Mouse (Mus musculus) stomach, embryonic 14.5 days (tissue): ENCODE data around the gene Rpp25l. TPM values are rescaled to one million over a fixed set of nuclear protein-coding genes. Genes with fewer than 3 reads are reported as not detected.
"Not testable (repeated sequence)": the region's sequence is repeated elsewhere in the genome, so short reads cannot be mapped to it uniquely, and the experiment has no call there.

Experiments used
- ATAC-seq: fragments of 200-750 bp; cut with Nextera tagmentation; 2 replicates; pipeline ENCODE4 v1.8.0; 2017; ENCODE audit warnings: low read depth, moderate TSS enrichment; ENCODE audit not compliant: insufficient number of reproducible peaks, insufficient read depth, low FRiP score
- H3K27ac ChIP-seq: fragments of 300-500 bp; sonication (generic); 2 replicates; pipeline ENCODE4 v1.5.1; 2014; ENCODE audit warnings: mild to moderate bottlenecking, low read length, moderate library complexity, mixed read lengths
- H3K27me3 ChIP-seq: fragments of 300-500 bp; sonication (generic); 2 replicates; pipeline ENCODE4 v1.6.1; 2014; ENCODE audit warnings: low read length, control low read depth, mixed read lengths; ENCODE audit not compliant: control insufficient read depth, insufficient read depth
- H3K36me3 ChIP-seq: fragments of 300-500 bp; sonication (generic); 2 replicates; pipeline ENCODE4 v1.6.1; 2014; ENCODE audit warnings: mild to moderate bottlenecking, control low read depth, low read length, moderate library complexity, mixed read lengths; ENCODE audit not compliant: control insufficient read depth, insufficient read depth
- H3K4me1 ChIP-seq: fragments of 300-500 bp; sonication (generic); 2 replicates; pipeline ENCODE4 v1.6.1; 2014; ENCODE audit warnings: low read length, control low read depth, mixed read lengths; ENCODE audit not compliant: control insufficient read depth, insufficient read depth
- H3K4me2 ChIP-seq: fragments of 300-500 bp; sonication (generic); replicated peaks from 2 replicates; pipeline ENCODE4 v1.6.1; 2014; ENCODE audit warnings: low read depth, low read length, control low read depth
- H3K4me3 ChIP-seq: fragments of 300-500 bp; sonication (generic); 2 replicates; pipeline ENCODE4 v1.5.1; 2014; ENCODE audit warnings: low read depth, low read length, control low read depth
- H3K9ac ChIP-seq: fragments of 300-500 bp; sonication (generic); replicated peaks from 2 replicates; pipeline ENCODE4 v1.6.1; 2014; ENCODE audit warnings: low read depth, mild to moderate bottlenecking, control low read depth, low read length, moderate library complexity, mixed read lengths
- H3K9me3 ChIP-seq: fragments of 300-500 bp; sonication (generic); 2 replicates; pipeline ENCODE4 v1.6.1; 2016; ENCODE audit warnings: low read depth, low read length, control low read depth; ENCODE audit not compliant: control insufficient read depth
- WGBS: fragments of 180-500 bp; shearing (Covaris S2); extraction: QIAGEN DNeasy Blood & Tissue Kit; methylation state at CpG from one replicate; pipeline ENCODE4 v1.1.7; 2014; 5-methylcytosine and 5-hydroxymethylcytosine counted together
- polyA plus RNA-seq: library from polyadenylated mRNA; unstranded; fragments of >200 nt; fragmentation: Nextera tagmentation; extraction: Ambion mirVana; gene quantifications from 2 replicates; pipeline ENCODE4 v1.2.1, GENCODE M21; 2014

Rpp25l gene
- 65.3 and 71.5 TPM in 2 replicates for polyA plus RNA-seq

GRCm38 (mm10) chr4:41713197-41714067 is at the start of gene Rpp25l:
Gene Rpp25l, minus strand, starts transcription at chr4:41713534.
- Histone ChIP-seq H3K9me3 (no peaks in the 10 kb centered on the region), H3K4me2 (peak within 1 kb of the TSS; percentile 91), H3K27ac (peak within 1 kb of the TSS; percentile 59; the same call in 1 of the 2 replicates), H3K4me3 (peak within 1 kb of the TSS; percentile 80), H3K36me3 (peaks cover 29% of the 10 kb centered on the region), H3K4me1 (peaks cover 10% of the 10 kb centered on the region; the same call in 1 of the 2 replicates), H3K9ac (peak within 1 kb of the TSS; percentile 86), H3K27me3 (no peaks in the 10 kb centered on the region)
- ATAC-seq: peak; percentile 73; the same call in 1 of the 2 replicates
- WGBS: under 1% methylated on average over 61 of the region's 61 CpGs

- H3K27me3 ChIP-seq, H3K9me3 ChIP-seq, H3K36me3 ChIP-seq, H3K9ac ChIP-seq: not testable (repeated sequence)
- H3K4me2 ChIP-seq: peak overlapping the region; percentile 79
- H3K27ac ChIP-seq: peak overlapping the region; percentile 91; the same call in 1 of the 2 replicates
- H3K4me3 ChIP-seq: peak overlapping the region; percentile 52
- 30% methylated on average over 8 of the region's 8 CpGs for WGBS
- H3K4me1 ChIP-seq: peaks cover 29% of the 10 kb centered on the region
- 0 out of 2 replicates have a peak, but pooled peaks have one; percentile 16 for ATAC-seq
Measured at GRCm38 (mm10) chr4:41762688-41763114, 49.4 kb upstream of the Rpp25l start.

- H3K4me3 ChIP-seq: peak overlapping the region; percentile 52
- H3K27ac ChIP-seq: peak overlapping the region; percentile 91
- peak; percentile 68 for ATAC-seq
- no peak overlapping the region; the same call in 1 of the 2 replicates for H3K9ac ChIP-seq
- H3K9me3 ChIP-seq: no peaks in the 10 kb centered on the region
- H3K4me1 ChIP-seq: peaks cover 29% of the 10 kb centered on the region
- peak overlapping the region; percentile 79 for H3K4me2 ChIP-seq
- no peaks in the 10 kb centered on the region; the same call in none of the 2 replicates for H3K36me3 ChIP-seq
- 38% methylated on average over 8 of the region's 8 CpGs for whole genome bisulfite sequencing
- H3K27me3 ChIP-seq: no peaks in the 10 kb centered on the region
Measured at GRCm38 (mm10) chr4:41762099-41762687, 48.9 kb upstream of the Rpp25l start.

GRCm38 (mm10) chr4:41761680-41762079 is 48.3 kb upstream of the Rpp25l start:
- Histone ChIP-seq H3K4me1 (peaks cover 29% of the 10 kb centered on the region), H3K27ac (peak overlapping the region; percentile 91), H3K4me3 (peak overlapping the region; percentile 52; the same call in 1 of the 2 replicates), H3K36me3 (no peaks in the 10 kb centered on the region; the same call in 1 of the 2 replicates), H3K9me3 (no peaks in the 10 kb centered on the region), H3K9ac (peak overlapping the region; percentile 48; the same call in 1 of the 2 replicates), H3K4me2 (peak overlapping the region; percentile 79), H3K27me3 (no peaks in the 10 kb centered on the region)
- no peak for ATAC-seq

- no peaks in the 10 kb centered on the region for H3K9me3 ChIP-seq
- peak overlapping the region; percentile 52 for H3K4me3 ChIP-seq
- H3K27ac ChIP-seq: peak overlapping the region; percentile 91
- WGBS: 75% methylated on average over 4 of the region's 4 CpGs
- H3K27me3 ChIP-seq: no peaks in the 10 kb centered on the region
- no peaks in the 10 kb centered on the region; the same call in 1 of the 2 replicates for H3K36me3 ChIP-seq
- H3K9ac ChIP-seq: peak overlapping the region; percentile 48
- peak overlapping the region; percentile 79 for H3K4me2 ChIP-seq
- no peak; the same call in 1 of the 2 replicates for ATAC-seq
- peaks cover 34% of the 10 kb centered on the region for H3K4me1 ChIP-seq
Measured at GRCm38 (mm10) chr4:41760911-41761310, 47.6 kb upstream of the Rpp25l start.

- H3K4me2 ChIP-seq: peak overlapping the region; percentile 79
- H3K4me1 ChIP-seq: peaks cover 34% of the 10 kb centered on the region
- WGBS: 1% methylated on average over 15 of the region's 15 CpGs
- H3K36me3 ChIP-seq: no peaks in the 10 kb centered on the region; the same call in 1 of the 2 replicates
- no peaks in the 10 kb centered on the region for H3K9me3 ChIP-seq
- peak; percentile 85 for ATAC-seq
- peak overlapping the region; percentile 48 for H3K9ac ChIP-seq
- peak overlapping the region; percentile 91 for H3K27ac ChIP-seq
- peak overlapping the region; percentile 52 for H3K4me3 ChIP-seq
- no peaks in the 10 kb centered on the region for H3K27me3 ChIP-seq
Measured at GRCm38 (mm10) chr4:41760288-41760721, 47.0 kb upstream of the Rpp25l start.

GRCm38 (mm10) chr4:41759656-41760287 is 46.4 kb upstream of the Rpp25l start:
- ATAC-seq: no peak
- H3K9me3 ChIP-seq: no peaks in the 10 kb centered on the region
- WGBS: 19% methylated on average over 6 of the region's 6 CpGs

GRCm38 (mm10) chr4:41759206-41759605 is 45.9 kb upstream of the Rpp25l start:
- WGBS: 83% methylated on average over 9 of the region's 9 CpGs
- no peaks in the 10 kb centered on the region; the same call in 1 of the 2 replicates for H3K36me3 ChIP-seq
- H3K4me3 ChIP-seq: no peak overlapping the region
- no peaks in the 10 kb centered on the region for H3K27me3 ChIP-seq
- ATAC-seq: no peak
- H3K9ac ChIP-seq: no peak overlapping the region
- H3K4me1 ChIP-seq: peaks cover 40% of the 10 kb centered on the region
- H3K27ac ChIP-seq: peak overlapping the region; percentile 91; the same call in 1 of the 2 replicates
- H3K4me2 ChIP-seq: no peak overlapping the region
- no peaks in the 10 kb centered on the region for H3K9me3 ChIP-seq

More at GRCm38 (mm10) chr4:41759656-41760287, 46.4 kb upstream of the Rpp25l start:
- H3K27me3 ChIP-seq: no peaks in the 10 kb centered on the region
- peak overlapping the region; percentile 79 for H3K4me2 ChIP-seq
- H3K36me3 ChIP-seq: no peaks in the 10 kb centered on the region; the same call in 1 of the 2 replicates
- H3K4me1 ChIP-seq: peaks cover 38% of the 10 kb centered on the region
- H3K27ac ChIP-seq: peak overlapping the region; percentile 91
- peak overlapping the region; percentile 52 for H3K4me3 ChIP-seq
- H3K9ac ChIP-seq: peak overlapping the region; percentile 48; the same call in 1 of the 2 replicates
